Mouse (Mus musculus) brain, embryonic 14.5 days (tissue): ENCODE data around the gene Chrna1.

Source experiments
- CTCF ChIP-seq: fragments of 200-500 bp; IDR thresholded peaks from 2 replicates; pipeline ENCODE4 v1.5.1; 2012; ENCODE audit warnings: inconsistent platforms, mild to moderate bottlenecking, moderate library complexity, borderline replicate concordance; ENCODE audit not compliant: insufficient read depth, insufficient read length; ENCODE audit errors: extremely low read depth
- POLR2A ChIP-seq: fragments of 200-500 bp; IDR thresholded peaks from 2 replicates; pipeline ENCODE4 v1.6.1; 2012; ENCODE audit warnings: mild to moderate bottlenecking, inconsistent platforms, borderline replicate concordance; ENCODE audit not compliant: poor library complexity, insufficient read depth, insufficient read length, severe bottlenecking; ENCODE audit errors: extremely low read depth

- TF ChIP-seq CTCF (no peak), POLR2A (no peak)
These were observed 6.4 kb upstream of the Chrna1 start for GRCm38 (mm10) chr2:73586392-73587108.
